Mouse (Mus musculus) cerebellum, adult 8-10 months (tissue): ENCODE data around the gene Vmn1r234.
A peak's percentile ranks its signal among the peaks of the same experiment; 100 is the strongest.
"Not testable (repeated sequence)": the region's sequence is repeated elsewhere in the genome, so short reads cannot be mapped to it uniquely, and the experiment has no call there.

Source experiments
- DNase-seq: peaks from one replicate; pipeline ENCODE4 v3.0.0; 2022

Vmn1r234 gene

GRCm38 (mm10) chr17:21225787-21226186, at the start of gene Vmn1r234:
Vmn1r234 (plus strand) TSS chr17:21226087.
- no peak for DNase-seq

GRCm38 (mm10) chr17:21211081-21211480, 14.8 kb upstream of the Vmn1r234 start:
- DNase-seq = not testable (repeated sequence)

GRCm38 (mm10) chr17:21231654-21232053, 5.8 kb downstream of the Vmn1r234 start:
- peak; percentile 5 for DNase-seq

GRCm38 (mm10) chr17:21256111-21256510, 30.2 kb downstream of the Vmn1r234 start, which contains the start of gene Vmn1r235:
Vmn1r235 (plus strand) TSS chr17:21256411.
- no peak for DNase-seq

GRCm38 (mm10) chr17:21272103-21272502, 46.2 kb downstream of the Vmn1r234 start:
- DNase-seq = peak; percentile 68

DNA sequence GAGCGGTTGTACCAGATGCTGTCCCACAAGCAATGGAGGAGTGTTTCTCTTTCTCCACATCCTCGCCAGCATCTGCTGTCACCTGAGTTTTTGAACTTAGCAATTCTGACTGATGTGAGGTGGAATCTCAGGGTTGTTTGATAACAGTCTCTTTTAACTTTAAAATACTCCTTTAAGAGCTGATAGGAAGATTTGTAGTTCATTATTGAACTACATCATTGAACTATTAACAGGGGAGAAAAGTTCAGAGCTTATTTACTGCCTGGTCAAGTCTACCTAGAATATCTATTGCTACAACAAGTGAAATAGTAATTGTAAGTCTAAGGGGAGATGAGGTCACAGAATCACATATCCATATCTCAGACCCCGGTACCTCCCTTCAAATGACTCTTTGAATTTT, 56.8 kb downstream of the Vmn1r234 start, which contains the start of gene Vmn1r236:
TSS of gene Vmn1r236 (plus strand) at position 301 of the 400 bp plus-strand sequence.
- no peak for DNase-seq

DNA sequence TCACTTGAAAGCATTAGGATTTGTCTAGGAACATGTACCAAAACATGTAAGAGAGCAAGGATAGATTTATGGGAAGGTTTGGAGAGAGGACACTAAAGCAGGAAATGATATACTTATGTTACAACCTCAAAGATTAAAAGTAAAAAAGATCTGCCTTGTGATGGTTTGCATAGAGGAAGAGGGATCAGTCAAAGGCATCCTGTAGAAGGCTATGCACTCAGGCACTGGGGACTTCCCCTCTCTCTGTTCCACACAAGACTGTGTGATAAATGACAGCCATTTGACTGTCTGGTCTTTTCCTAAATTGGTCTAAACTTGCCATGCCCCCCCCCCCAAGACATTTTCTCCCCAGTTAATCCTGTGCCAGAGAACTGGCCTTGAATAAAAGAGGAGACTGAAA, 58.5 kb downstream of the Vmn1r234 start:
- no peak for DNase-seq
